Mouse (Mus musculus): ENCODE measurements at regions not wholly inside any gene's neighbourhood (a gene's known extent, or its start where the extent isn't known, plus 50 kb on each side); places are given as distances from the start of the nearest gene placed in this dataset.
"Not testable (repeated sequence)": the region's sequence is repeated elsewhere in the genome, so short reads cannot be mapped to it uniquely, and the experiment has no call there.

GRCm38 (mm10) chr15:25216375-25216774 lies 197.2 kb downstream of the Basp1 start:
- Histone ChIP-seq H3K36me3 (ENCODE audit: insufficient read depth, low read length) (no peaks in the 10 kb centered on the region), H3K9me3 (ENCODE audit: low read length) (no peaks in the 10 kb centered on the region), H3K4me1 (replicated peaks; ENCODE audit: low read depth, low read length) (no peaks in the 10 kb centered on the region), H3K4me3 (replicated peaks; ENCODE audit: low read length) (no peak overlapping the region), H3K27me3 (ENCODE audit: insufficient read depth, low read length) (no peaks in the 10 kb centered on the region)
- TF ChIP-seq CTCF (conservative IDR thresholded peaks at IDR 0.05; ENCODE audit: low read length) (no peak), NANOG (IDR thresholded peaks at IDR 0.05; ENCODE audit: borderline replicate concordance, low read length) (no peak), POU5F1 (IDR thresholded peaks at IDR 0.05; ENCODE audit: borderline replicate concordance, low read length) (no peak)

- H3K4me3 ChIP-seq (replicated peaks; ENCODE audit: low read length), result no peak overlapping the region
- TF ChIP-seq CTCF (conservative IDR thresholded peaks at IDR 0.05; ENCODE audit: low read length), result no peak
- no peak for TF ChIP-seq NANOG (IDR thresholded peaks at IDR 0.05; ENCODE audit: borderline replicate concordance, low read length)
- no peak for TF ChIP-seq POU5F1 (IDR thresholded peaks at IDR 0.05; ENCODE audit: borderline replicate concordance, low read length)
- no peaks in the 10 kb centered on the region for H3K27me3 ChIP-seq (ENCODE audit: insufficient read depth, low read length)
- no peaks in the 10 kb centered on the region for H3K4me1 ChIP-seq (replicated peaks; ENCODE audit: low read depth, low read length)
- H3K9me3 ChIP-seq (ENCODE audit: low read length), result peaks cover 25% of the 10 kb centered on the region
- H3K36me3 ChIP-seq (ENCODE audit: insufficient read depth, low read length), result no peaks in the 10 kb centered on the region
Measured at GRCm38 (mm10) chr15:25202097-25202496, 211.5 kb downstream of the Basp1 start.

- H3K36me3 ChIP-seq (ENCODE audit: insufficient read depth, low read length); H3K4me1 ChIP-seq (replicated peaks; ENCODE audit: low read depth, low read length); H3K27me3 ChIP-seq (ENCODE audit: insufficient read depth, low read length): not testable (repeated sequence)
- H3K9me3 ChIP-seq (ENCODE audit: low read length), result peaks cover 25% of the 10 kb centered on the region
- peak overlapping the region; percentile 35; the same call in 1 of the 2 replicates for H3K4me3 ChIP-seq (replicated peaks; ENCODE audit: low read length)
Measured at GRCm38 (mm10) chr15:25200249-25200648, 213.3 kb downstream of the Basp1 start.

- TF ChIP-seq POU5F1 (IDR thresholded peaks at IDR 0.05; ENCODE audit: borderline replicate concordance, low read length), result no peak
- TF ChIP-seq NANOG (IDR thresholded peaks at IDR 0.05; ENCODE audit: borderline replicate concordance, low read length), result no peak
- no peak for TF ChIP-seq CTCF (conservative IDR thresholded peaks at IDR 0.05; ENCODE audit: low read length)
- Histone ChIP-seq H3K4me3 (replicated peaks; ENCODE audit: low read length) (no peak overlapping the region), H3K27me3 (ENCODE audit: insufficient read depth, low read length) (no peaks in the 10 kb centered on the region), H3K9me3 (ENCODE audit: low read length) (no peaks in the 10 kb centered on the region), H3K36me3 (ENCODE audit: insufficient read depth, low read length) (no peaks in the 10 kb centered on the region), H3K4me1 (replicated peaks; ENCODE audit: low read depth, low read length) (no peaks in the 10 kb centered on the region)
Measured at GRCm38 (mm10) chr15:25187881-25188326, 225.7 kb downstream of the Basp1 start.

- no peaks in the 10 kb centered on the region for H3K36me3 ChIP-seq (ENCODE audit: insufficient read depth, low read length)
- no peaks in the 10 kb centered on the region for H3K27me3 ChIP-seq (ENCODE audit: insufficient read depth, low read length)
- H3K9me3 ChIP-seq (ENCODE audit: low read length), result no peaks in the 10 kb centered on the region
- H3K4me1 ChIP-seq (replicated peaks; ENCODE audit: low read depth, low read length), result no peaks in the 10 kb centered on the region
- TF ChIP-seq POU5F1 (IDR thresholded peaks at IDR 0.05; ENCODE audit: borderline replicate concordance, low read length) (no peak), NANOG (IDR thresholded peaks at IDR 0.05; ENCODE audit: borderline replicate concordance, low read length) (no peak), CTCF (conservative IDR thresholded peaks at IDR 0.05; ENCODE audit: low read length) (no peak)
- no peak overlapping the region for H3K4me3 ChIP-seq (replicated peaks; ENCODE audit: low read length)
Measured at GRCm38 (mm10) chr15:25172755-25173154, 240.8 kb downstream of the Basp1 start.

GRCm38 (mm10) chr15:25146371-25146770 lies 267.2 kb downstream of the Basp1 start:
- no peaks in the 10 kb centered on the region for H3K27me3 ChIP-seq (ENCODE audit: insufficient read depth, low read length)
- TF ChIP-seq POU5F1 (IDR thresholded peaks at IDR 0.05; ENCODE audit: borderline replicate concordance, low read length) (no peak), CTCF (conservative IDR thresholded peaks at IDR 0.05; ENCODE audit: low read length) (no peak), NANOG (IDR thresholded peaks at IDR 0.05; ENCODE audit: borderline replicate concordance, low read length) (no peak)
- no peaks in the 10 kb centered on the region for H3K4me1 ChIP-seq (replicated peaks; ENCODE audit: low read depth, low read length)
- no peaks in the 10 kb centered on the region for H3K36me3 ChIP-seq (ENCODE audit: insufficient read depth, low read length)
- H3K9me3 ChIP-seq (ENCODE audit: low read length), result no peaks in the 10 kb centered on the region
- no peak overlapping the region for H3K4me3 ChIP-seq (replicated peaks; ENCODE audit: low read length)

- H3K9me3 ChIP-seq (ENCODE audit: low read length), result no peaks in the 10 kb centered on the region
- TF ChIP-seq POU5F1 (IDR thresholded peaks at IDR 0.05; ENCODE audit: borderline replicate concordance, low read length) (no peak), CTCF (conservative IDR thresholded peaks at IDR 0.05; ENCODE audit: low read length) (no peak), NANOG (IDR thresholded peaks at IDR 0.05; ENCODE audit: borderline replicate concordance, low read length) (no peak)
Measured at GRCm38 (mm10) chr15:25144228-25144627, 269.3 kb downstream of the Basp1 start.

GRCm38 (mm10) chr15:25140389-25141181 lies 273.0 kb downstream of the Basp1 start:
- H3K27me3 ChIP-seq (ENCODE audit: insufficient read depth, low read length), result no peaks in the 10 kb centered on the region
- H3K9me3 ChIP-seq (ENCODE audit: low read length), result no peaks in the 10 kb centered on the region
- TF ChIP-seq POU5F1 (IDR thresholded peaks at IDR 0.05; ENCODE audit: borderline replicate concordance, low read length) (no peak), NANOG (IDR thresholded peaks at IDR 0.05; ENCODE audit: borderline replicate concordance, low read length) (no peak), CTCF (conservative IDR thresholded peaks at IDR 0.05; ENCODE audit: low read length) (no peak)
- H3K4me3 ChIP-seq (replicated peaks; ENCODE audit: low read length), result no peak overlapping the region
- H3K36me3 ChIP-seq (ENCODE audit: insufficient read depth, low read length), result no peaks in the 10 kb centered on the region
- no peaks in the 10 kb centered on the region for H3K4me1 ChIP-seq (replicated peaks; ENCODE audit: low read depth, low read length)

More at GRCm38 (mm10) chr15:25144228-25144627, 269.3 kb downstream of the Basp1 start:
- Histone ChIP-seq H3K4me3 (replicated peaks; ENCODE audit: low read length) (no peak overlapping the region), H3K36me3 (ENCODE audit: insufficient read depth, low read length) (no peaks in the 10 kb centered on the region), H3K27me3 (ENCODE audit: insufficient read depth, low read length) (no peaks in the 10 kb centered on the region), H3K4me1 (replicated peaks; ENCODE audit: low read depth, low read length) (no peaks in the 10 kb centered on the region)

GRCm38 (mm10) chr15:25137091-25137490 lies 276.5 kb downstream of the Basp1 start:
- H3K4me3 ChIP-seq (replicated peaks; ENCODE audit: low read length), result no peak overlapping the region
- no peaks in the 10 kb centered on the region for H3K4me1 ChIP-seq (replicated peaks; ENCODE audit: low read depth, low read length)
- H3K27me3 ChIP-seq (ENCODE audit: insufficient read depth, low read length), result no peaks in the 10 kb centered on the region
- H3K9me3 ChIP-seq (ENCODE audit: low read length), result no peaks in the 10 kb centered on the region
- TF ChIP-seq POU5F1 (IDR thresholded peaks at IDR 0.05; ENCODE audit: borderline replicate concordance, low read length) (no peak), NANOG (IDR thresholded peaks at IDR 0.05; ENCODE audit: borderline replicate concordance, low read length) (no peak), CTCF (conservative IDR thresholded peaks at IDR 0.05; ENCODE audit: low read length) (no peak)
- H3K36me3 ChIP-seq (ENCODE audit: insufficient read depth, low read length), result no peaks in the 10 kb centered on the region
